In the genomic region with DNA sequence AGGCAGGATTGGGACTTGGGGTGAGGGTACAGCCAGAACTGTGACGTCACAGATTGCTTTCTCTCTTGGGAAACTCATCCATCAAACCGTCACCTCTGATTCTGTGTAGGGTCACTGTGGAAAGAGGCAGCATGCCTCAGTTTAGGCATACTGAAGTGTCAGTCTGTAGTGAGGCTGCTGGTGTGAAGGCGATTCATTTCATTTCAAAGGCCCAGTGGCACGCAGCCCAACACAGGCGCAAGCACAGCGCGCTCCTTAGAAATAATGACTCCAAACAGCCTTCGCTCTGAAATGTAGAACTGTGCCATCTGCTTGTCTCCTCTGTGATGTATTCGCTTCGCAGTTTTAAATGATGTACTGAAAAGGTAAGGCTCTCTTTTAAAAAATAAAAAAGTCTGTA, we compare ENCODE assay signal across 10 mouse cellular contexts. TPM values are rescaled to one million over a fixed set of nuclear protein-coding genes. Genes with fewer than 3 reads are reported as not detected.
A peak's percentile ranks its signal among the peaks of the same experiment; 100 is the strongest.
DNase-seq lines count a peak whose midpoint lies in the region; ATAC-seq lines count a peak whose summit lies in the region.
"Had no signal": no experiment of that assay in that cellular context is flagged by ENCODE, and none has a peak within 500 bp of the region (broad histone marks: within the 10 kb centered on the region; RNA-seq: fewer than 3 reads in every experiment).

No protein-coding gene starts in this region.

- ATAC-seq in forebrain, embryonic 11.5 days (replicated peaks; ENCODE audit: low FRiP score): peak; percentile 60; the same call in 1 of the 2 replicates
- ATAC-seq in forebrain, embryonic 13.5 days: peak; percentile 87
- ATAC-seq in neural tube, embryonic 12.5 days (ENCODE audit: low FRiP score, low read depth): peak; percentile 73

- H3K9ac ChIP-seq in forebrain, embryonic 11.5 days (ENCODE audit: low read length): no peak overlapping the region
- H3K9ac ChIP-seq in forebrain, embryonic 13.5 days: no peak overlapping the region
- no peak overlapping the region for H3K9ac ChIP-seq in neural tube, embryonic 12.5 days

- no peaks in the 10 kb centered on the region for H3K36me3 ChIP-seq in forebrain, embryonic 11.5 days (ENCODE audit: control insufficient read depth, insufficient read depth, low read length)
- no peaks in the 10 kb centered on the region for H3K36me3 ChIP-seq in forebrain, embryonic 10.5 days (replicated peaks)
- H3K36me3 ChIP-seq in forebrain, embryonic 13.5 days (ENCODE audit: poor library complexity, severe bottlenecking): no peaks in the 10 kb centered on the region
- no peaks in the 10 kb centered on the region for H3K36me3 ChIP-seq in neural tube, embryonic 12.5 days

- H3K27me3 ChIP-seq in forebrain, embryonic 11.5 days (ENCODE audit: control insufficient read depth, insufficient read depth, low read length): peaks cover 3% of the 10 kb centered on the region; the same call in 1 of the 2 replicates
- peaks cover 89% of the 10 kb centered on the region for H3K27me3 ChIP-seq in forebrain, embryonic 10.5 days (ENCODE audit: poor library complexity, severe bottlenecking)
- peaks cover 14% of the 10 kb centered on the region; the same call in 1 of the 2 replicates for H3K27me3 ChIP-seq in forebrain, embryonic 13.5 days
- 0 out of 2 replicates have a peak, but pooled peaks cover 2% of the 10 kb centered on the region for H3K27me3 ChIP-seq in neural tube, embryonic 12.5 days (replicated peaks)

- no peak overlapping the region for H3K4me3 ChIP-seq in forebrain, embryonic 11.5 days (ENCODE audit: low read depth, low read length)
- no peak overlapping the region for H3K4me3 ChIP-seq in forebrain, embryonic 10.5 days
- H3K4me3 ChIP-seq in forebrain, embryonic 13.5 days: 0 out of 2 replicates have a peak overlapping the region, but pooled peaks have one; percentile 9
- no peak overlapping the region for H3K4me3 ChIP-seq in neural tube, embryonic 12.5 days

- DNase-seq in forebrain, embryonic 11.5 days (ENCODE audit: low spot score): no peak
- no peak for DNase-seq in forebrain, embryonic 10.5 days (ENCODE audit: extremely low spot score, low spot score)
- DNase-seq in layer of hippocampus, postnatal 10 days (ENCODE audit: low spot score in 2 of 2): peak; percentile 48 to 53
- no peak for DNase-seq in thymus, postnatal 14 days
- no peak for DNase-seq in thymus, adult 18-20 months
- DNase-seq in natural killer cell, adult 2 months (ENCODE audit: low spot score in 2 of 2): no peak
- DNase-seq: heart, postnatal 10 days had no signal

- WGBS in forebrain, embryonic 11.5 days: 57% methylated on average over 10 of the region's 10 CpGs
- 75% methylated on average over 10 of the region's 10 CpGs for WGBS in forebrain, embryonic 10.5 days
- WGBS in forebrain, embryonic 13.5 days: 33% methylated on average over 10 of the region's 10 CpGs
- 40% methylated on average over 10 of the region's 10 CpGs for WGBS in neural tube, embryonic 12.5 days

- no peaks in the 10 kb centered on the region for H3K9me3 ChIP-seq in forebrain, embryonic 11.5 days (ENCODE audit: control insufficient read depth, low read length)
- H3K9me3 ChIP-seq in forebrain, embryonic 10.5 days: no peaks in the 10 kb centered on the region
- no peaks in the 10 kb centered on the region for H3K9me3 ChIP-seq in forebrain, embryonic 13.5 days (replicated peaks)
- H3K9me3 ChIP-seq in neural tube, embryonic 12.5 days: no peaks in the 10 kb centered on the region

- no peak overlapping the region for H3K4me2 ChIP-seq in forebrain, embryonic 11.5 days (ENCODE audit: low read depth, low read length, severe bottlenecking)
- H3K4me2 ChIP-seq in forebrain, embryonic 13.5 days: peak overlapping the region; percentile 37
- H3K4me2 ChIP-seq in neural tube, embryonic 12.5 days (replicated peaks): no peak overlapping the region

- no peaks in the 10 kb centered on the region; the same call in 1 of the 2 replicates for H3K4me1 ChIP-seq in forebrain, embryonic 11.5 days (replicated peaks; ENCODE audit: control insufficient read depth, insufficient read depth, low read length)
- peaks cover 33% of the 10 kb centered on the region for H3K4me1 ChIP-seq in forebrain, embryonic 10.5 days
- H3K4me1 ChIP-seq in forebrain, embryonic 13.5 days: peaks cover 9% of the 10 kb centered on the region; the same call in 1 of the 2 replicates
- H3K4me1 ChIP-seq in neural tube, embryonic 12.5 days: no peaks in the 10 kb centered on the region

- H3K27ac ChIP-seq in forebrain, embryonic 11.5 days (ENCODE audit: low read depth, low read length): no peak overlapping the region
- no peak overlapping the region; the same call in 1 of the 2 replicates for H3K27ac ChIP-seq in forebrain, embryonic 10.5 days
- peak overlapping the region; percentile 44 for H3K27ac ChIP-seq in forebrain, embryonic 13.5 days
- H3K27ac ChIP-seq in neural tube, embryonic 12.5 days: no peak overlapping the region

RNA-seq across cellular contexts. Expression of a gene that starts 47.5 kb away (rescaled TPM):
- polyA plus RNA-seq in forebrain, embryonic 11.5 days (2014; fragmentation: Nextera tagmentation; extraction: Ambion mirVana): 0.36 TPM in 1 of 2 replicates, not detected in the other
- 0.16 and 0.17 TPM in 2 replicates for polyA plus RNA-seq in forebrain, embryonic 10.5 days (2016; fragmentation: Nextera tagmentation; extraction: Ambion mirVana)
- polyA plus RNA-seq in forebrain, embryonic 13.5 days (2015; fragmentation: Nextera tagmentation; extraction: Ambion mirVana): not detected in 2 replicates
- not detected for total RNA-seq in layer of hippocampus, postnatal 10 days (2021)
- polyA plus RNA-seq in neural tube, embryonic 12.5 days (2016; fragmentation: Nextera tagmentation; extraction: Ambion mirVana): not detected in 2 replicates
- total RNA-seq: heart, postnatal 10 days; left cerebral cortex, postnatal 14 days had no signal

Comparison
In these comparisons a context has a peak if more than half of its experiments do, and no peak if none do; other contexts are left out.
1. DNase-seq: peak in layer of hippocampus, postnatal 10 days (2 of 2); none in forebrain, embryonic 11.5 days (single experiment), forebrain, embryonic 10.5 days (single experiment), thymus, postnatal 14 days (single experiment), thymus, adult 18-20 months (0 of 2) and natural killer cell, adult 2 months (0 of 2).
2. Peak in every context shown above with its lines, with median percentiles within 50 percentile points of each other: ATAC-seq.